Mouse (Mus musculus): ENCODE results near the gene Tmem165. TPM values are rescaled to one million over a fixed set of nuclear protein-coding genes. Genes with fewer than 3 reads are reported as not detected.

The Tmem165 gene
- polyA plus RNA-seq, 1 experiment from 2014 or later: 110 TPM

DNA sequence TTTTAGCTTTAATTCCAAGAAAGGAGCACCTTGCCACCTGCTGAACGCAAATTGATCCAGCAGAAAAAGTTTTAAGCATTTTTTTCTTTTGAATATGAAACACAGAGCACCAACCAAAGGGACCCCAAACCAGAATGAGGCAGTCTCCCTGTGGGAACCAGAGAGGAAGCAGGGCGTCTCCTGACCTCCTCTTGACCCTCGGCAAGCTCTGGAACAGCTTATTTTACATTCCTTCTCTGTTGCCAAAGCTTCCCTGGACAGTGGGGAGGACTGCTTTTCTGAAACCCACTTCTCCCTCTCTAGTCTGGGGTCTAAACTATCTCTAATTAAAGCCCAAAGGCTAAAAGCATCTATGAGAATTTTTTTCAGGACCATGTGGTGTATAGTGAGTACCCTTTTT lies 7.3 kb upstream of the Tmem165 start:
- Histone ChIP-seq H3K9me3 (no peaks in the 10 kb centered on the region), H3K4me3 (no peak overlapping the region), H3K9ac (no peak overlapping the region), H3K27ac (peak overlapping the region; percentile 16; the same call in 1 of the 2 replicates), H3K36me3 (no peaks in the 10 kb centered on the region), H3K4me2 (no peak overlapping the region), H3K27me3 (no peaks in the 10 kb centered on the region), H3K4me1 (peaks cover 18% of the 10 kb centered on the region)
- WGBS: 27% methylated on average over 3 of the region's 3 CpGs
- peak; percentile 72; the same call in 1 of the 2 replicates for ATAC-seq (ENCODE audit: borderline replicate concordance, extremely low read depth, low FRiP score, low TSS enrichment)

DNA sequence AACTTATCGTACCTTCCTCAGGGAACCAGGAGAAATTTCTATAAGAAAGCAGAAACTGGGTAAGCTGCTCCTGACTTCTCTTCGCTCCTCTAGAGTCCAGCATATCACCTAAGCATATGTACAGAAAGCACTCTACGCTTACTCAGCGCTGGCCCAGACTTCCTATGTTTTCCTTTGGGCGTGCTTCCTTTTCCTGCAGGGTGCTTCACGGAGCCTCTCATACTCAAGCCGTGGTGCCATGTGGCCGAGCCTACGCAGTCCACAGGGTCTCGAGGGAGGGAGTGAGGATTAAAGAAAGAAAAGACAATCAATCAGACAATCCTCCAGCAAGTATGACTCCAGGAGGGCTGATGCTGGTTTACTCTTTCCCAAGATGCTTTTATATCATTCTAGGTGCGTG lies 6.8 kb upstream of the Tmem165 start:
- peaks cover 18% of the 10 kb centered on the region for H3K4me1 ChIP-seq
- H3K36me3 ChIP-seq: no peaks in the 10 kb centered on the region
- no peaks in the 10 kb centered on the region for H3K27me3 ChIP-seq
- no peak overlapping the region for H3K4me2 ChIP-seq
- peak; percentile 70; the same call in 1 of the 2 replicates for ATAC-seq (ENCODE audit: borderline replicate concordance, extremely low read depth, low FRiP score, low TSS enrichment)
- no peak overlapping the region for H3K9ac ChIP-seq
- WGBS: 35% methylated on average over 11 of the region's 11 CpGs
- H3K27ac ChIP-seq: peak overlapping the region; percentile 16; the same call in 1 of the 2 replicates
- H3K4me3 ChIP-seq: no peak overlapping the region
- H3K9me3 ChIP-seq: no peaks in the 10 kb centered on the region

DNA sequence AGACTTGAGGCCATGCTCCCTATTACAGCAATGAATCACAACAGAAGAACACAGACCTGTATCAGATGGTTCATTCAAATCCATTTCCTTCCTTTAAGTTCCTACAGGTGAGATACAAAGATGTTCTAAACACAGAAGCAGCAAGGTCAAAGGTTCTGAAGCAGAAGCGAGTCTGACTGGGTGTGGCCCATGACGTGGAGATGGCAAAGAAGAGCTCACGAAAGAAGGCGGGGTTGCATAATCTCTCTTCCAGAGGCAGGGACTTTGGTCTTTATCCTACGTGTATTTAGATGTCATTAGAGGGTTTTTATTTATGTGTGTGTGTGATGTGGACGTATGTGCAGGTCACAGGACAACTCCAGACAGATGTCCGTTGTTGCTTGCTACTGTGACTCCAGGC lies 6.0 kb upstream of the Tmem165 start:
- Histone ChIP-seq H3K9me3 (no peaks in the 10 kb centered on the region), H3K27me3 (no peaks in the 10 kb centered on the region), H3K27ac (no peak overlapping the region), H3K9ac (no peak overlapping the region), H3K4me2 (no peak overlapping the region), H3K36me3 (no peaks in the 10 kb centered on the region), H3K4me1 (peaks cover 21% of the 10 kb centered on the region), H3K4me3 (no peak overlapping the region)
- no peak for ATAC-seq (ENCODE audit: borderline replicate concordance, extremely low read depth, low FRiP score, low TSS enrichment)
- WGBS: 64% methylated on average over 7 of the region's 7 CpGs

DNA sequence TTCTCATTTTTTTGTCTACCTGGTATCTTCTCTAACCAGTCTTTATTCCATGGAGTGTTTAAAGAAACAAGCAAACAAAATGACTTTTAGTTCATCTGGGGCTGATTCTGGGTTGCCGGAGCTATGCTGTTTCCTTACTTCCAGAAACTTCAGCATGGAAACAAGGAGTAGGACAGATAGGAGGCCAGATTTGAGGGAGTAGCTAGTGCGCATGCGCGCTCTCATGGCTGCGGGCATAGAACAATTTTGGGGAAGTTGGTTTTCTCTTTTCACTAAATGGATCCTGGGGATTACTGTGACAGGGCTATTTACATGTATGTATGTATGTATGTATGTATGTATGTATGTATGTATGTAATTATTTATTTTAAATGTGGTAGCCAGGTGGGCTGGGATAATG lies 4.5 kb upstream of the Tmem165 start:
- ATAC-seq (ENCODE audit: borderline replicate concordance, extremely low read depth, low FRiP score, low TSS enrichment): no peak
- no peaks in the 10 kb centered on the region for H3K36me3 ChIP-seq

DNA sequence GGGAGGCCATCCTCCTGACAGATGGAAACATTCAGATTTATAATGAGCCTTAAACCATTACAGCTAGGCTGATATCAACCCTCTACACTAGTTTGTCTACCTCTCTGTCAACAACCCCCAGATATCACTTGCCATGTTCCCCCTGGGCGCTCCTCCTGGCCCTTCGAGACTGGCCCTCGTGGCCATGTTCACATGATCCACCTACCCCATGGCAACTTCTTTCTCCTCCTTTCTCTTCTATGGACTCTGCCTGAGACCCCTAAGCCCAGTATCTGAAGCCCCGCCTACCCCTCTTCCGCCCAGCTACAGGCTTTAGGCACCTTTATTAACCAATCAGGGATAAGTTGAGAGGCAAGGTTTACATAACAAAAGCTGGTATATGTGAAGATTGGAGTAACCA lies 3.9 kb upstream of the Tmem165 start:
- Histone ChIP-seq H3K9ac (no peak overlapping the region), H3K4me1 (peaks cover 28% of the 10 kb centered on the region), H3K4me2 (no peak overlapping the region), H3K27ac (no peak overlapping the region), H3K27me3 (no peaks in the 10 kb centered on the region), H3K36me3 (no peaks in the 10 kb centered on the region), H3K9me3 (no peaks in the 10 kb centered on the region), H3K4me3 (no peak overlapping the region)
- no peak for ATAC-seq (ENCODE audit: borderline replicate concordance, extremely low read depth, low FRiP score, low TSS enrichment)
- WGBS: 85% methylated on average over 5 of the region's 5 CpGs

More for the DNA sequence above, 4.5 kb upstream of the Tmem165 start:
- Histone ChIP-seq H3K27me3 (no peaks in the 10 kb centered on the region), H3K9me3 (no peaks in the 10 kb centered on the region), H3K27ac (no peak overlapping the region), H3K4me1 (peaks cover 26% of the 10 kb centered on the region), H3K4me2 (no peak overlapping the region), H3K9ac (no peak overlapping the region), H3K4me3 (no peak overlapping the region)
- 91% methylated on average over 5 of the region's 5 CpGs for WGBS

DNA sequence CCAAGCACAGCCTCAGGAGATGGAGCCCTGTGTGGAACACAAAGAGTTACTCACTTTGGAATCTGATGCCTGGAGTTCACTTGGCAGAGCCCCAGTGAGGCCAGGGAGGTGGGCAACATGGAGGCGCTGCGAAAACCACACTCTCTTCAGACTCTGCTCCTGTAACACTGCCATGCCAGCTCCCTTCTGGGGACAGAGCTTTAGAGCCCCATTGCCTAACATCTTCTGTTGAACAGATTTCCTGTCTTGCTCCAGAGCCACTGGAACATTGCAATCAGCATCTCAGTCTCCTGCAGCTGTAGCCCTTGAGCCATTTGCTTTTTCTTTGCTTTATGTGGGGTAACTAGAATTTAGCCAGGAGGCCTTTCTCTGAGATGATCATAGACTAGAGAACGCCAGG lies 1.4 kb upstream of the Tmem165 start:
- Histone ChIP-seq H3K4me3 (no peak overlapping the region), H3K4me2 (no peak overlapping the region), H3K9me3 (no peaks in the 10 kb centered on the region), H3K9ac (no peak overlapping the region), H3K27me3 (no peaks in the 10 kb centered on the region), H3K27ac (peak overlapping the region; percentile 35), H3K4me1 (peaks cover 35% of the 10 kb centered on the region), H3K36me3 (no peaks in the 10 kb centered on the region)
- 37% methylated on average over 3 of the region's 3 CpGs for WGBS
- no peak for ATAC-seq (ENCODE audit: borderline replicate concordance, extremely low read depth, low FRiP score, low TSS enrichment)

DNA sequence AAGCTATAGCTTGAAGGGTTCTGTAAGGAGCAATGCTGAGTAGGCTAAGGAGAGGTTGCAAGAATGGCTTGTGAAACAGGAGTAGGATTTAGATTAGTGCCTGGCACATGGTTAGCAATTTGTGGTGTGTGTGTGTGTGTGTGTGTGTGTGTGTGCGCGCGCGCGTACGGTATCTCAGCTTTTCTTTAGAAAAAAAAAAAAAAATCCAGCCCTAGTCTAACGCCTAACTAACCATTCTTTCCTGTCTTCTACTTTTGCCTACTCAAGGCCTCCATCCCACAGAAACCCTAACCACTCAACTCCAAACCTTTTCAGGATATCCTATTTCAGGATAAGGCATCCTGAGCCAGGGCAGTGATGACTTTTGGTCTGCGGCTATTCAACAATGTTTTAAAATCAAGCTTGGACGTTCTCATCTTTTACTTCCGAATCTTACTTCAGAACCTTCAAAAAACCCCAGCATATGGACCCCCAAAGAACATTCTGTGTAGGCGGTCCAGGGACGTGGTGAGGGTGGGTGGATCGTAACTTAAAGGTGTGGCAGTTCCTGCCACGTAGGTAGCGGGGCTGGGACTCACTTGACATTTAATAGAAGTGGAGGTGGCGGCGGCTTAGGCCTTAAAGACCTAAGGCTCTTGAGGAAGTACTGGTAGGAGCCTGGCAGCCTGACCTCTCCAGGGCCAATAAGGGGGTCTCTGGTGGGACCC lies 484 bp upstream of the Tmem165 start:
- H3K27me3 ChIP-seq: no peaks in the 10 kb centered on the region
- peak overlapping the region; percentile 97 for H3K27ac ChIP-seq
- peak overlapping the region; percentile 91 for H3K4me3 ChIP-seq
- peak; percentile 19; the same call in 1 of the 2 replicates for ATAC-seq (ENCODE audit: borderline replicate concordance, extremely low read depth, low FRiP score, low TSS enrichment)
- peak overlapping the region; percentile 84 for H3K4me2 ChIP-seq
- H3K4me1 ChIP-seq: peaks cover 35% of the 10 kb centered on the region
- no peaks in the 10 kb centered on the region for H3K9me3 ChIP-seq
- 37% methylated on average over 17 of the region's 17 CpGs for WGBS
- peak overlapping the region; percentile 95 for H3K9ac ChIP-seq
- H3K36me3 ChIP-seq: no peaks in the 10 kb centered on the region

DNA sequence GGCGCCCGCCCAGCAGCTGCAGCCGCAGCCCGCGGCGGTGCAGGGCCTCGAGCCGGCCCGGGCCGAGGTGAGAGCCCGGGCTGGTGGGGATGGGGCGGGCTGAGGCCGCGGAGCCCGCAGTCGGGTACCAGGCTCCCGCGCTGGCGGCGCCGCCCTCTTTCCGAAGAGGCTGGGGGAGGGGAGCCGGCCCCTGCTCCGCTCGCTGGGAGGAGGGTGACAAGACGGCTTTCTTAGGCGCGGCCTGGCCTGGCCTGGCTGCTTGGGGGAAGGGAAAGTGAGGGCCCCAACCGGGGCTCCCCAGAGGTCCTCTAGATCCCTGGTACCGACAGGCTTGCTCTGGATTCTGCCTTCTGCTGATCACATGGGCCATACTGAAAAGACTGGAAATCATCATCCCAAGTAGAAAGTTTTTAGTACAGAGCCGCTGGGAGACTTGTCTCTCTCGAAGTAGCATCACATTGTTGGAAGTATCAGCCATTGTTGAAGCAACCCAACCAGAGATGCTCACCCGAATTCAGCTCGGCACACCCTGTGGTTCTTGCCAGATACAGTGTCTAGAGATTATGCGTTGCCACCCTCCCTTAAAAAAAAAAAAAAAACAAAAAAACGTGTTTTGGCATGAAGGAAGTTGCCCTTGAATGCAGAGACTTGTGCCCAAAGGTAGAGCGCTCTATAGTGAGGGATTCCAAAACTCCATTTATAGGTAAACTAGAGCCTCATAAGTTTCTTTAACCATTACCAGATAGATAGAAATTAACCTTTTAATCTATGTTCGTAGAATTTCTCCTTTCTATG lies 803 bp downstream of the Tmem165 start:
- ATAC-seq (ENCODE audit: borderline replicate concordance, extremely low read depth, low FRiP score, low TSS enrichment): peak; percentile 92
- no peaks in the 10 kb centered on the region for H3K9me3 ChIP-seq
- H3K4me3 ChIP-seq: peak overlapping the region; percentile 91
- H3K36me3 ChIP-seq: no peaks in the 10 kb centered on the region
- WGBS: 3% methylated on average over 38 of the region's 38 CpGs
- peak overlapping the region; percentile 97 for H3K27ac ChIP-seq
- H3K27me3 ChIP-seq: no peaks in the 10 kb centered on the region
- peak overlapping the region; percentile 95 for H3K9ac ChIP-seq
- H3K4me1 ChIP-seq: peaks cover 30% of the 10 kb centered on the region
- peak overlapping the region; percentile 84 for H3K4me2 ChIP-seq

DNA sequence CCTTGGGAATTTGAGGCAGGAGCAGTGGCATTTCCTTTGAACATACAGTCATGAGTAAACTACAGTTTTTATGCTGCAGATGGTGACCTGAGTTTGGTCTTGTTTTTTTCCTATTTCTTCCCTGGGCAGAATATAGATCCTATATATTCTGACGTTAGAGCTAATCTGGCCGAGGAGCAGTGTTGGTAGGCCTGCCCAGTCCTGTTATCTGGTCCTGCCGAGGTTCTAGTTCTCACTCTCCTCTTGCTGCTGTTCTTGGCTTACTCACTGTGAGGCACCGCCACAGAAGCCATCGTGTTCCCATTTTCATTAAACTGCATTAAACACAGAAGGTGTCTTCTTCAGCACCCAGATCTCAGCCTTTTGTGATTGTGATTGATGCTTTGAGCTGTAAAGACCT lies 4.2 kb downstream of the Tmem165 start:
- Histone ChIP-seq H3K27ac (no peak overlapping the region), H3K4me3 (no peak overlapping the region), H3K36me3 (peaks cover 3% of the 10 kb centered on the region; the same call in 1 of the 2 replicates), H3K9me3 (no peaks in the 10 kb centered on the region), H3K4me2 (no peak overlapping the region), H3K27me3 (no peaks in the 10 kb centered on the region), H3K4me1 (peaks cover 27% of the 10 kb centered on the region), H3K9ac (no peak overlapping the region)
- no peak for ATAC-seq (ENCODE audit: borderline replicate concordance, extremely low read depth, low FRiP score, low TSS enrichment)
- WGBS: 75% methylated on average over 5 of the region's 5 CpGs

DNA sequence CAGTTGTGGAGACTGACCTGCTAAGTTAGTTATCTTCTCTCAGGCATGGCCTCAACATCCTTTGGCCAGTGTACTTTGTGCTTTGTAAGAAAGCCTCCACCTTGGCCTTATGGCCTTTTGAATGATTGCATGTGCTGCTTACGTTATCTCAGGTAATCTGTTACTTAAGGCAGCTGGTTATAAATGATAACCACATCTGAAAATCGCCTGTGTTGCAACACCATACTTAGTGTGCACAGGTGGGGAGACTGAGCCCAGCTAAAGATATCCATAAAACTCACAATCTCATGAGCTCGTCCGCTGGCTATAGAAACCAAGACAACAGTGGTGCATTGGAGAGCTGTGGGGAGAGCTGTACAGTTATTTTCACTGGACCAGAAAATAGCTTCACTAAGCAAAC lies 6.9 kb downstream of the Tmem165 start:
- WGBS: 87% methylated on average over 4 of the region's 4 CpGs
- no peaks in the 10 kb centered on the region for H3K9me3 ChIP-seq
- H3K36me3 ChIP-seq: peaks cover 10% of the 10 kb centered on the region
- H3K4me2 ChIP-seq: no peak overlapping the region
- H3K27ac ChIP-seq: no peak overlapping the region
- peaks cover 15% of the 10 kb centered on the region for H3K4me1 ChIP-seq
- H3K27me3 ChIP-seq: no peaks in the 10 kb centered on the region
- ATAC-seq (ENCODE audit: borderline replicate concordance, extremely low read depth, low FRiP score, low TSS enrichment): no peak
- no peak overlapping the region for H3K9ac ChIP-seq
- H3K4me3 ChIP-seq: no peak overlapping the region

DNA sequence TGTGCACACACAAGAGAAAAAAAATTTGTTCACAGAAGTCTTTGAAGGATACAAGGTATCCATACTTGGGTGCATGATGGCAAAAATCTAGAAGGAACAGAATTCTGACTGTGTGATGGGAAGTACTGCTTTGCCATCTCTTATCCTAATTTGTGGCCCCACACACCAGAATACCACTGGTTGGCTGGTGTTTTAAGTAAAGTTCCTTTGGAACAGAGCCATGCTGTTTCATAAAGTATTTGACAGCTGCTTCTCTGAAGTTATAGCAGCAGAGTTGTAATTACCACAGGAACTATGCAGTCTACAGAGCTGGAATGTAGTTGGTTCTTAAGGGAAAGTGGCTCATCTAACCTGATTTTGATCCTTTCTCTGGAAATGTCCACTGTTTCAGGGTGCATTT lies 9.4 kb downstream of the Tmem165 start:
- H3K9me3 ChIP-seq: no peaks in the 10 kb centered on the region
- no peaks in the 10 kb centered on the region for H3K27me3 ChIP-seq
- H3K4me1 ChIP-seq: peaks cover 6% of the 10 kb centered on the region; the same call in 1 of the 2 replicates
- no peak for ATAC-seq (ENCODE audit: borderline replicate concordance, extremely low read depth, low FRiP score, low TSS enrichment)
- H3K4me3 ChIP-seq: no peak overlapping the region
- H3K27ac ChIP-seq: no peak overlapping the region
- H3K4me2 ChIP-seq: no peak overlapping the region
- H3K9ac ChIP-seq: no peak overlapping the region
- peaks cover 19% of the 10 kb centered on the region for H3K36me3 ChIP-seq

DNA sequence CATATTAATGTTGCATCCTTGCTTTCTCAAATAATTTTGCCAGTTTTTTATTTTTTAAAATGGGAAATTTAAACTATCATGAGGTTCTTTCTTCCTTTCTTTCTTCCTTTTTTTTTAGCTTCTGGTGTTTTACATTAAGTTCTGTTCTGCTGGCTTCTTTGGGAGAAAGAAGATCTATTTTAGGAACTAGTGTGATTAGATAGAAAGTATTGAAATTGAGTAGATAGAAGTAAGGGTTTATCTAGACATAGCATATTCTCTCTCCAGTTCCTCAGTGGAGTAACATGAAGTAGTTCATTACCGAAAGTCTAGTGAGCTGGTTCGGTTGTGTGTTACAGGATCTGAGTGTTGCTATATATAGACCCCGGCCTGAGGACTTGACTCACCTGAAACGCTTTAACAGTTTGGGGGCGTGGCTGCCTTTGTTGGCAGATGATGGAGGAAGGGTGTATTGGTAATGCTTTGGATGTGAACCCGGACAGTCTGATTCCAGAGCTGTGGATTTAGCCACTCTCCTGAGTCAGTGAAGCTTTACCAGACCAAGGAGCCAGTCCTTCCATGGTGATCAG lies 10.8 kb downstream of the Tmem165 start:
- ATAC-seq (ENCODE audit: borderline replicate concordance, extremely low read depth, low FRiP score, low TSS enrichment): no peak
- Histone ChIP-seq H3K4me2 (no peak overlapping the region), H3K36me3 (peaks cover 22% of the 10 kb centered on the region), H3K4me1 (peaks cover 3% of the 10 kb centered on the region; the same call in 1 of the 2 replicates), H3K4me3 (no peak overlapping the region), H3K9me3 (no peaks in the 10 kb centered on the region), H3K27me3 (no peaks in the 10 kb centered on the region), H3K27ac (no peak overlapping the region), H3K9ac (no peak overlapping the region)
- 62% methylated on average over 6 of the region's 6 CpGs for WGBS
